Mouse (Mus musculus): Measurements from ENCODE around the gene Por. TPM values are rescaled to one million over a fixed set of nuclear protein-coding genes. Genes with fewer than 3 reads are reported as not detected.
A peak's percentile ranks its signal among the peaks of the same experiment; 100 is the strongest.

The Por gene
- polyA plus RNA-seq, 1 experiment from 2014 or later: 127 TPM

DNA sequence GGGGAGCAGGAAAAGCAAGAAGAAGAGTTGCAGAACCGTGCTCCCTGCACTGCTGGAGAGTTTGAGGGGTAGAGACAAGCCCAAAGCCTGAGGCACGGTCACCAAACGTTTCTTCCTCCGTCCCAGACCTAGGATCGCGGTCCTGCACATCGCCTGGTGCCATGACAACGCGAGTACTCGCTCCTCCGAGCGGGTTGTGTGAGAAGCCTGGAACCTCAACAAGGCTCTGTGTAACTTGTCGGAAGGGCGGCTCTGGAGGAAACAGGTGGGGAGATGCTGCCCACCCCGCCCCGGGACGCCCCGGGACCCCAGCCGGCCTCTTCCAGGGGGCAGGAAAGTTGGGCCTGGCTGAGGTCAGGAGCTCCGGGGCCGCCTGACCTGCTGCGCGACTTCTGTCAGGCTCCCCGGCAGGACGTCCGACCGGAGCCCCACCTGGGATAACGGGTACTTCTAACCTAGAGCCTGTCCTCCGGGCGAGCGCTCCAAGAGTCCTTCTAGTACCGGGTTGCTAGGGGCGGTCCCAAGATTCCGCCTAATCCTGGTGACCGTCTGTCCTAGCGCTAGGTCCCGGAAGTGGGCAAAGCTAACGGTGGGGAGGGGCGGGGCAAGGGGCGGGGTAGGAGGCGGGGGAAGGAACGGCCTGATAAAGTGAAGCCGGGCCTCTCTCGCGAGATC is 108.1 kb downstream of the Por start, which contains the start of gene Styxl1:
Gene Styxl1, minus strand, starts transcription at position 590 of the 675 bp plus-strand sequence.
- peak within 1 kb of the TSS; percentile 98 for H3K9ac ChIP-seq (ENCODE audit: low read depth, low read length)
- H3K4me1 ChIP-seq (ENCODE audit: control insufficient read depth, insufficient read depth, low read length): peaks cover 25% of the 10 kb centered on the region
- no peaks in the 10 kb centered on the region for H3K9me3 ChIP-seq (replicated peaks; ENCODE audit: control insufficient read depth, low read length, poor library complexity, severe bottlenecking)
- H3K27ac ChIP-seq (ENCODE audit: low read length): peak within 1 kb of the TSS; percentile 96
- H3K4me3 ChIP-seq (ENCODE audit: low read depth, low read length): peak within 1 kb of the TSS; percentile 93
- 0 out of 2 replicates have a peak, but pooled peaks cover 2% of the 10 kb centered on the region for H3K36me3 ChIP-seq (ENCODE audit: control insufficient read depth, insufficient read depth, low read length)
- under 1% methylated on average over 37 of the region's 45 CpGs for WGBS
- H3K4me2 ChIP-seq (ENCODE audit: low read length): peak within 1 kb of the TSS; percentile 94
- ATAC-seq: peak; percentile 92
- H3K27me3 ChIP-seq (ENCODE audit: control insufficient read depth, insufficient read depth, low read depth, low read length): no peaks in the 10 kb centered on the region

DNA sequence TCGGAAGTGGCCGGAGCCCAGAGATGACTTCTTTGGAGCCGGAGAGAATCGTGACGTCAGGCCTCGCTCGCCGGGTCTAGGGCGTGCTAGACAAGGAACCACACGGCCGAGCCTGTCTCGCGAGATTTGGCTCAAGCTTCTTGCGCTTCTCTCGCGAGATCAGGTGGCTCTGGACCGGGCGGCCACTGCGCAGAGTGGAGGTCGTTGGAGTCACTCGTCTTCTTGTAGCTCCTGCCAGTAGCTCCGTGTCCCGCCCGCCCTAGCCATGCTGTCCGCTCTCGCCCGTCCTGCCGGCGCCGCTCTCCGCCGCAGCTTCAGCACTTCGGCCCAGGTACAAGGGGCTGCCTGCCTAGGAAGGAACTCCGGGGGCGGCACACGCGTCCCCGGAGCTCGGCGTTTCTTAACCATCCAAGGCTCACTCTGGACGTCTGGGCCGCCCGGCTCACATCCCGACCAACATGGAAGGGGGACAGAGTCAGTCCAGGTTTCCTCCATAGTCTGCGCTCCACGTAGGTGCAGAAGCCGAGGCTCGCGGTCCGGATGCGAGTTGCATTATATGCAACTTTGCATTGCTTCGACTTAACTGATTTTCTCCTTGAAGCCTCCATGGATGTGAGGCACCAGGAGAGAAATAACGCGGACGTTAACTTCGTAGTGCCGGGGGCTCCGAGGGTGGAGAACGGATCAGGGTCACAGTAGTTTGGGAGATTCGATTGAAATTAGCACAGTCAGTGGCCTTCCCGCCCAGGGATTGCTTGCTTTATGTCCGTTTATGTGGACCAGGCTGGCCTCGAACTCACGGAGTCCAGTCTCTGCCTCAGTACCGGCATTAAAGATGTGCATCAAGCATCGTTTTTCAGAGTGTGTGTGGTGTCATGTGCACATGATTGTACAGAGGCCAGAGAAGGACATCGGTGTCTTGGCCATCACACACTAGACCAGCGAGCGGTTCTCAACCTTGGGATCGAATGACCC is 108.9 kb downstream of the Por start, which contains the start of gene Mdh2:
Gene Mdh2, plus strand, starts transcription at position 10 of the 975 bp plus-strand sequence.
- peaks cover 9% of the 10 kb centered on the region for H3K36me3 ChIP-seq (ENCODE audit: control insufficient read depth, insufficient read depth, low read length)
- peak within 1 kb of the TSS; percentile 96 for H3K27ac ChIP-seq (ENCODE audit: low read length)
- peak within 1 kb of the TSS; percentile 98 for H3K9ac ChIP-seq (ENCODE audit: low read depth, low read length)
- H3K4me3 ChIP-seq (ENCODE audit: low read depth, low read length): peak within 1 kb of the TSS; percentile 93
- peaks cover 25% of the 10 kb centered on the region for H3K4me1 ChIP-seq (ENCODE audit: control insufficient read depth, insufficient read depth, low read length)
- peak within 1 kb of the TSS; percentile 94 for H3K4me2 ChIP-seq (ENCODE audit: low read length)
- ATAC-seq: peak; percentile 98
- H3K27me3 ChIP-seq (ENCODE audit: control insufficient read depth, insufficient read depth, low read depth, low read length): no peaks in the 10 kb centered on the region
- 1% methylated on average over 70 of the region's 70 CpGs for WGBS
- no peaks in the 10 kb centered on the region for H3K9me3 ChIP-seq (replicated peaks; ENCODE audit: control insufficient read depth, low read length, poor library complexity, severe bottlenecking)

DNA sequence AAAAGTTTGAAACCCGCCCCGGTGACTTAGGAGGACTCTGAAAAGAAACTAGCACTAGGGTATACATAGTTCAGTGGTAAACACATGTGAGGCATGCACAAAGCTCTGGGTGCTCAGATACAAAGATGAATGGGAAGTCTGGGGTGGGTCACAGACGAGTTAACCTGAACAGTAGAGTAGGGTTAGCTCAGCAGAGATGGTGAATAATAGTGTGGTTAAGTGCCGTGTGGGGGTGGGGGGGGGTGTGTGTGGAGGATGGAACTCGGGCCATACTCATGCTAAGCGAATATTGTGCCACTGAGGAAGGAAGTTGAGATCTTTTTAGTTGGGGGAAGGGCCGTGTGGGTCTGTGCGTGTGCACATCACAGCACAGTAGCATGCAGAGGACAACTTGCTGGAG is 110.5 kb downstream of the Por start:
- no peak for ATAC-seq

GRCm38 (mm10) chr5:135782901-135783300 is 113.1 kb downstream of the Por start:
- Histone ChIP-seq H3K9ac (ENCODE audit: low read depth, low read length) (no peak overlapping the region), H3K4me1 (ENCODE audit: control insufficient read depth, insufficient read depth, low read length) (peaks cover 18% of the 10 kb centered on the region), H3K4me3 (ENCODE audit: low read depth, low read length) (no peak overlapping the region), H3K27ac (ENCODE audit: low read length) (no peak overlapping the region), H3K36me3 (ENCODE audit: control insufficient read depth, insufficient read depth, low read length) (peaks cover 37% of the 10 kb centered on the region), H3K9me3 (replicated peaks; ENCODE audit: control insufficient read depth, low read length, poor library complexity, severe bottlenecking) (no peaks in the 10 kb centered on the region), H3K27me3 (ENCODE audit: control insufficient read depth, insufficient read depth, low read depth, low read length) (no peaks in the 10 kb centered on the region), H3K4me2 (ENCODE audit: low read length) (no peak overlapping the region)
- ATAC-seq: no peak
- WGBS: 95% methylated on average over 4 of the region's 4 CpGs

More for the DNA sequence above, 110.5 kb downstream of the Por start:
- Histone ChIP-seq H3K27ac (ENCODE audit: low read length) (no peak overlapping the region), H3K4me1 (ENCODE audit: control insufficient read depth, insufficient read depth, low read length) (peaks cover 25% of the 10 kb centered on the region), H3K9me3 (replicated peaks; ENCODE audit: control insufficient read depth, low read length, poor library complexity, severe bottlenecking) (no peaks in the 10 kb centered on the region), H3K4me2 (ENCODE audit: low read length) (no peak overlapping the region), H3K27me3 (ENCODE audit: control insufficient read depth, insufficient read depth, low read depth, low read length) (no peaks in the 10 kb centered on the region), H3K36me3 (ENCODE audit: control insufficient read depth, insufficient read depth, low read length) (peaks cover 16% of the 10 kb centered on the region), H3K9ac (ENCODE audit: low read depth, low read length) (no peak overlapping the region; the same call in 1 of the 2 replicates), H3K4me3 (ENCODE audit: low read depth, low read length) (no peak overlapping the region)
- 80% methylated on average over 8 of the region's 8 CpGs for WGBS

Small RNAs within 50 kb of the gene (microRNA-seq; reads per million reads assigned to microRNA genes)
- 0.86 reads per million for gene Mir7034

Other genes with a start within 250 kb of the Por start
- gene Hip1, start 124.9 kb upstream of the Por start, polyA plus RNA-seq (2015; fragmentation: Nextera tagmentation; extraction: Ambion mirVana): 39.4 and 39.7 TPM in 2 replicates
- not detected in 2 replicates for gene Ccl26, start 106.5 kb upstream of the Por start, polyA plus RNA-seq (2015; fragmentation: Nextera tagmentation; extraction: Ambion mirVana)
- gene Ccl24, start 97.0 kb upstream of the Por start, polyA plus RNA-seq (2015; fragmentation: Nextera tagmentation; extraction: Ambion mirVana): 1.2 and 2.3 TPM in 2 replicates
- gene Rhbdd2, start 37.4 kb upstream of the Por start, polyA plus RNA-seq (2015; fragmentation: Nextera tagmentation; extraction: Ambion mirVana): 86.9 and 93.9 TPM in 2 replicates
- gene Tmem120a, start 74.4 kb downstream of the Por start, polyA plus RNA-seq (2015; fragmentation: Nextera tagmentation; extraction: Ambion mirVana): 87.2 and 87.8 TPM in 2 replicates
- 0.24 and 0.46 TPM in 2 replicates for gene Styxl1, start 108.4 kb downstream of the Por start, polyA plus RNA-seq (2015; fragmentation: Nextera tagmentation; extraction: Ambion mirVana)
- gene Mdh2, start 108.4 kb downstream of the Por start, polyA plus RNA-seq (2015; fragmentation: Nextera tagmentation; extraction: Ambion mirVana): 565 and 600 TPM in 2 replicates
- 76.2 and 89.7 TPM in 2 replicates for gene Srrm3, start 136.9 kb downstream of the Por start, polyA plus RNA-seq (2015; fragmentation: Nextera tagmentation; extraction: Ambion mirVana)
- 9.6 and 10.1 TPM in 2 replicates for gene Hspb1, start 217.9 kb downstream of the Por start, polyA plus RNA-seq (2015; fragmentation: Nextera tagmentation; extraction: Ambion mirVana)

Measured in midbrain, embryonic 16.5 days (tissue).